Mouse (Mus musculus) kidney, adult 9 months (tissue): ENCODE measurements at regions not wholly inside any gene's neighbourhood (a gene's known extent, or its start where the extent isn't known, plus 50 kb on each side); places are given as distances from the start of the nearest gene placed in this dataset.

Source experiments
- DNase-seq: peaks from one replicate; pipeline ENCODE4 v3.0.0; 2022

GRCm38 (mm10) chr4:82160233-82160632 lies 545.3 kb downstream of the Nfib start:
- DNase-seq: no peak

- DNase-seq: no peak
Observed at GRCm38 (mm10) chr4:82155642-82156320, 549.8 kb downstream of the Nfib start.

GRCm38 (mm10) chr4:82154021-82154555 lies 551.5 kb downstream of the Nfib start:
- no peak for DNase-seq

- no peak for DNase-seq
Observed at GRCm38 (mm10) chr4:82153604-82154003, 551.9 kb downstream of the Nfib start.

GRCm38 (mm10) chr4:82149957-82150356 lies 555.6 kb downstream of the Nfib start:
- no peak for DNase-seq

- no peak for DNase-seq
Observed at GRCm38 (mm10) chr4:82148129-82149064, 557.2 kb downstream of the Nfib start.

- DNase-seq: no peak
Observed at GRCm38 (mm10) chr4:82142391-82142790, 563.2 kb downstream of the Nfib start.

- no peak for DNase-seq
Observed at GRCm38 (mm10) chr4:82139806-82140205, 565.7 kb downstream of the Nfib start.

- DNase-seq: no peak
Observed at GRCm38 (mm10) chr4:82139016-82139415, 566.5 kb downstream of the Nfib start.

- no peak for DNase-seq
Observed at GRCm38 (mm10) chr4:82132851-82133250, 572.7 kb downstream of the Nfib start.

GRCm38 (mm10) chr4:82132326-82132725 lies 573.2 kb downstream of the Nfib start:
- no peak for DNase-seq

GRCm38 (mm10) chr4:82129471-82129870 lies 576.1 kb downstream of the Nfib start:
- DNase-seq: no peak

- DNase-seq: no peak
Observed at GRCm38 (mm10) chr4:82123733-82124132, 581.8 kb downstream of the Nfib start.

- no peak for DNase-seq
Observed at GRCm38 (mm10) chr4:82123101-82123500, 582.4 kb downstream of the Nfib start.

- DNase-seq: no peak
Observed at GRCm38 (mm10) chr4:82120796-82121195, 584.8 kb downstream of the Nfib start.

- DNase-seq: no peak
Observed at GRCm38 (mm10) chr4:82120326-82120725, 585.2 kb downstream of the Nfib start.

GRCm38 (mm10) chr4:82101837-82102236 lies 603.7 kb downstream of the Nfib start:
- DNase-seq: no peak

GRCm38 (mm10) chr4:82099970-82100368 lies 605.6 kb downstream of the Nfib start:
- no peak for DNase-seq

- no peak for DNase-seq
Observed at GRCm38 (mm10) chr4:82098986-82099969, 606.3 kb downstream of the Nfib start.

GRCm38 (mm10) chr4:82092296-82093230 lies 613.0 kb downstream of the Nfib start:
- no peak for DNase-seq

- no peak for DNase-seq
Observed at GRCm38 (mm10) chr4:82089657-82090056, 615.9 kb downstream of the Nfib start.
